Mouse (Mus musculus): Measurements from ENCODE around the gene Cytip. TPM values are rescaled to one million over a fixed set of nuclear protein-coding genes. Genes with fewer than 3 reads are reported as not detected.

Gene Cytip
- polyA plus RNA-seq (2012; rRNA removed) (1.5 and 1.6 TPM in 2 replicates), polyA plus RNA-seq (2014; fragmentation: Nextera tagmentation; extraction: Ambion mirVana) (2.2 and 3.2 TPM in 2 replicates)

DNA sequence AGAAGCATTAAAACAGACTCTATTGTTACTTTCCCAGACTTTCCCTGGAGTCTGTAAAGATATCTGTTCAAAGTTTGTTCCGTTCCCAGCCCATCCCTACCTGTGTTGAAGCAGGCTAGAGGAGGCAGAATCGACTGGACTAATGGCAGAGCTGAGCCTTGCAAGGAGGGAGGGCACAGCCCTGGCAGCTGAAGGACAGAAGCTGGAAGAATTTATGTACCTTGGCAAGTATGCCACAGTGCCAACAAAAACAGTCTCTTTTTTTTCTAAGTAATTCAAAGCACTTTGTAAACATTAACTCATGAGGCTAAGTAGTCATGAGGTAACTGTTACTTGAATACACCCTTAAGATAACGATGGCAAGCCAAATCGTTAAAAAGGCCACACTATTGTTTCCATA, at the start of gene Cytip:
Gene Cytip (minus strand): TSS at position 187 of the 400 bp plus-strand sequence.
- Histone ChIP-seq H3K4me2 (replicated peaks; ENCODE audit: low read depth, low read length, severe bottlenecking) (no peak within 1 kb of the TSS), H3K36me3 (ENCODE audit: control insufficient read depth, insufficient read depth, low read length) (no peaks in the 10 kb centered on the region), H3K4me1 (ENCODE audit: control insufficient read depth, insufficient read depth, low read length) (no peaks in the 10 kb centered on the region), H3K4me3 (replicated peaks; ENCODE audit: low read length) (no peak within 1 kb of the TSS), H3K9me3 (ENCODE audit: control insufficient read depth, low read length) (no peaks in the 10 kb centered on the region), H3K9ac (ENCODE audit: low read depth, low read length, severe bottlenecking) (no peak within 1 kb of the TSS), H3K27ac (replicated peaks; ENCODE audit: low read depth, low read length) (no peak within 1 kb of the TSS), H3K27me3 (ENCODE audit: control insufficient read depth, insufficient read depth, low read length) (no peaks in the 10 kb centered on the region)
- 60% methylated on average over 4 of the region's 4 CpGs for WGBS
- ATAC-seq (ENCODE audit: low FRiP score, low read depth) (no peak), DNase-seq (ENCODE audit: low spot score) (no peak)
- no peak for TF ChIP-seq POLR2A (IDR thresholded peaks at IDR 0.05; ENCODE audit: borderline replicate concordance, extremely low read depth, insufficient read depth, insufficient read length)

DNA sequence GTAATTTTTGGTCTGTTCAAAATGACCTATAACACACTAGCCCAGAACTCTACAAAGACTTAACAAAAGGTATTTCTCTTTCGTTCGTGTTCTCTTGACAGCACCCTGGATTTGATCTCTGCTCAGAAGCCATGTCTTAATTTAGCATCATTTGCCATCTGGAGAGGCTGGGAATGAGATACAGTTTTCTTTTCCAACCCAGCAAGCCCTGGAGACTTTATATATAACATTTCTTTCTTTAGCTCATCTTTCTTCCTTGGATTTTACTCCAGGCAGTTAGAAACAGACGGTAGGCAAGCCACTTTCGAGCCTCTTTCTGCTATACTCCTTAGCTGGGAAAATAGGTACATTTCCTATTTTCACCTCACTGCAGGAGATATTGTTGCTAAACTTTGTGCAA, 45.3 kb upstream of the Cytip start:
- Histone ChIP-seq H3K9me3 (ENCODE audit: control insufficient read depth, low read length) (no peaks in the 10 kb centered on the region), H3K27ac (replicated peaks; ENCODE audit: low read depth, low read length) (no peak overlapping the region), H3K9ac (ENCODE audit: low read depth, low read length, severe bottlenecking) (no peak overlapping the region), H3K4me1 (ENCODE audit: control insufficient read depth, insufficient read depth, low read length) (no peaks in the 10 kb centered on the region), H3K4me3 (replicated peaks; ENCODE audit: low read length) (no peak overlapping the region), H3K36me3 (ENCODE audit: control insufficient read depth, insufficient read depth, low read length) (no peaks in the 10 kb centered on the region), H3K27me3 (ENCODE audit: control insufficient read depth, insufficient read depth, low read length) (no peaks in the 10 kb centered on the region), H3K4me2 (replicated peaks; ENCODE audit: low read depth, low read length, severe bottlenecking) (no peak overlapping the region)
- WGBS = 90% methylated on average over 4 of the region's 4 CpGs
- DNase-seq (ENCODE audit: low spot score) (no peak), ATAC-seq (ENCODE audit: low FRiP score, low read depth) (no peak)
- no peak for TF ChIP-seq POLR2A (IDR thresholded peaks at IDR 0.05; ENCODE audit: borderline replicate concordance, extremely low read depth, insufficient read depth, insufficient read length)

DNA sequence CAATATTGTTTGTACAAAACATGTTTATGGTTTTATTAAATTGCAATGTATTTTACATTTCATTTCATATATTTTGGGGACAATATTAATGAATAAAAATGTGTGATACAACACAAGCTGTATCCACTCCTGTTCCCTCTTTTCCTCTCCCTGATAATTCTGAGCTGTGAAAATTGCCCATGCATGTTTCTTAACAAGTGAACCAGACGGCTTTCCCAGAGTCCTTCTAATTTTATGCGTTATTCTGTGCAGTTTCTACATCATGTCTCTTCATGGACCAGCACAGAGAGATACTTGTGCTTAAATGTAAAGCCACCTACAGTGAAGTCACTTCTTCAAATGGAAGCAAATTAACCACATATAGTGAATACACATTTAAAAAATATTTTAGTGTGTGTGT, 42.2 kb upstream of the Cytip start:
- ATAC-seq (ENCODE audit: low FRiP score, low read depth) (no peak), DNase-seq (ENCODE audit: low spot score) (no peak)

DNA sequence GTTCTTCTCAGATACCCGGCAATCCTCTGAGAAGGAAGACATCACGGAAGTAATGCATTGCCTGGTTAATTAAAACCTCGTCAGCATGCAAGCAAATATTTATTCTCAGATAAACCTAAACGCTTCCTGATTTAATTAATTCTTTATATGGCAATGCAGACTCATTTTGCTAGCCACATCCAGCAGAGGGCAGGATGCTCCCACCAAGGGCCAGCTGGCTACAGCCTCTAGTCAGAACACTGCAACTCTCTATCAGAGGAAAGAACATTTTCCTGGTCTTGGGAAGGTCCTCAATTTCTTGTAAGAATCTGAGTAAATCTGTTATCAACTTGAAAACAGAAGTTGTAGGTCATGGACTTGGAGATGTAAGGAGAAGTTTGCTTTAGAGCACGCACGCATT, 4.1 kb upstream of the Cytip start:
- 79% methylated on average over 6 of the region's 6 CpGs for WGBS
- no peaks in the 10 kb centered on the region for H3K4me1 ChIP-seq (ENCODE audit: control insufficient read depth, insufficient read depth, low read length)
- DNase-seq (ENCODE audit: low spot score) (peak; percentile 23), ATAC-seq (ENCODE audit: low FRiP score, low read depth) (no peak)
- H3K4me2 ChIP-seq (replicated peaks; ENCODE audit: low read depth, low read length, severe bottlenecking) = no peak overlapping the region
- no peaks in the 10 kb centered on the region for H3K27me3 ChIP-seq (ENCODE audit: control insufficient read depth, insufficient read depth, low read length)
- no peak overlapping the region for H3K27ac ChIP-seq (replicated peaks; ENCODE audit: low read depth, low read length)
- TF ChIP-seq POLR2A (IDR thresholded peaks at IDR 0.05; ENCODE audit: borderline replicate concordance, extremely low read depth, insufficient read depth, insufficient read length) = no peak
- H3K9me3 ChIP-seq (ENCODE audit: control insufficient read depth, low read length) = no peaks in the 10 kb centered on the region
- H3K9ac ChIP-seq (ENCODE audit: low read depth, low read length, severe bottlenecking) = no peak overlapping the region
- H3K36me3 ChIP-seq (ENCODE audit: control insufficient read depth, insufficient read depth, low read length) = no peaks in the 10 kb centered on the region
- no peak overlapping the region for H3K4me3 ChIP-seq (replicated peaks; ENCODE audit: low read length)

More for the DNA sequence above, 42.2 kb upstream of the Cytip start:
- no peaks in the 10 kb centered on the region for H3K27me3 ChIP-seq (ENCODE audit: control insufficient read depth, insufficient read depth, low read length)
- H3K36me3 ChIP-seq (ENCODE audit: control insufficient read depth, insufficient read depth, low read length) = no peaks in the 10 kb centered on the region
- TF ChIP-seq POLR2A (IDR thresholded peaks at IDR 0.05; ENCODE audit: borderline replicate concordance, extremely low read depth, insufficient read depth, insufficient read length) = no peak
- no peak overlapping the region for H3K4me3 ChIP-seq (replicated peaks; ENCODE audit: low read length)
- WGBS = 60% methylated on average over 2 of the region's 2 CpGs
- no peaks in the 10 kb centered on the region for H3K4me1 ChIP-seq (ENCODE audit: control insufficient read depth, insufficient read depth, low read length)
- no peak overlapping the region for H3K4me2 ChIP-seq (replicated peaks; ENCODE audit: low read depth, low read length, severe bottlenecking)
- H3K27ac ChIP-seq (replicated peaks; ENCODE audit: low read depth, low read length) = no peak overlapping the region
- no peak overlapping the region for H3K9ac ChIP-seq (ENCODE audit: low read depth, low read length, severe bottlenecking)
- no peaks in the 10 kb centered on the region for H3K9me3 ChIP-seq (ENCODE audit: control insufficient read depth, low read length)

DNA sequence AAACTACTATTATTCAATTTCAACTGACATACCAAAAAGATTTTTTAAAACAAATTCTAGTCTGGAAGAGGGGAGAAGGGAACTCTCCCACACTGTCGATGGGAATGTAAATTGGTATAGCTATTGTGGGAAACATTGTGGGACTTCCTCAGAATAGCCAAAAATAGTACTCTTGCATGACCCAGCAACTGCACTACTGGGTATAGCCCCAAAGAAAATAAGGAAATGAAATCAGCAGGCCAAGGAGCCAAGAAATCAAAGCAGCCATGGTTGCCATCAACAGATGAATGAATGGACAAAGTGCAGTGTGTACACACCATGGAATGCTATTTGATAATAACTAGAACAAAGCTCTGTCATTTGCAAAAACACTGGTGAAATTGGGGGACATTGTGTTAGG, 1.5 kb upstream of the Cytip start:
- Histone ChIP-seq H3K4me1 (ENCODE audit: control insufficient read depth, insufficient read depth, low read length) (no peaks in the 10 kb centered on the region), H3K4me3 (replicated peaks; ENCODE audit: low read length) (no peak overlapping the region), H3K27me3 (ENCODE audit: control insufficient read depth, insufficient read depth, low read length) (no peaks in the 10 kb centered on the region), H3K27ac (replicated peaks; ENCODE audit: low read depth, low read length) (no peak overlapping the region), H3K9me3 (ENCODE audit: control insufficient read depth, low read length) (no peaks in the 10 kb centered on the region), H3K9ac (ENCODE audit: low read depth, low read length, severe bottlenecking) (no peak overlapping the region), H3K4me2 (replicated peaks; ENCODE audit: low read depth, low read length, severe bottlenecking) (no peak overlapping the region), H3K36me3 (ENCODE audit: control insufficient read depth, insufficient read depth, low read length) (no peaks in the 10 kb centered on the region)
- DNase-seq (ENCODE audit: low spot score) (no peak), ATAC-seq (ENCODE audit: low FRiP score, low read depth) (no peak)
- 79% methylated on average over 1 of the region's 1 CpGs for WGBS
- TF ChIP-seq POLR2A (IDR thresholded peaks at IDR 0.05; ENCODE audit: borderline replicate concordance, extremely low read depth, insufficient read depth, insufficient read length) = no peak
